Mouse (Mus musculus): Measurements from ENCODE around the gene Slc22a15.

The Slc22a15 gene

GRCm38 (mm10) chr3:101923843-101924740, at the start of gene Slc22a15:
Slc22a15 (minus strand) TSS chr3:101924453.
- DNase-seq (ENCODE audit: low read depth, low spot score), result peak; percentile 37

DNA sequence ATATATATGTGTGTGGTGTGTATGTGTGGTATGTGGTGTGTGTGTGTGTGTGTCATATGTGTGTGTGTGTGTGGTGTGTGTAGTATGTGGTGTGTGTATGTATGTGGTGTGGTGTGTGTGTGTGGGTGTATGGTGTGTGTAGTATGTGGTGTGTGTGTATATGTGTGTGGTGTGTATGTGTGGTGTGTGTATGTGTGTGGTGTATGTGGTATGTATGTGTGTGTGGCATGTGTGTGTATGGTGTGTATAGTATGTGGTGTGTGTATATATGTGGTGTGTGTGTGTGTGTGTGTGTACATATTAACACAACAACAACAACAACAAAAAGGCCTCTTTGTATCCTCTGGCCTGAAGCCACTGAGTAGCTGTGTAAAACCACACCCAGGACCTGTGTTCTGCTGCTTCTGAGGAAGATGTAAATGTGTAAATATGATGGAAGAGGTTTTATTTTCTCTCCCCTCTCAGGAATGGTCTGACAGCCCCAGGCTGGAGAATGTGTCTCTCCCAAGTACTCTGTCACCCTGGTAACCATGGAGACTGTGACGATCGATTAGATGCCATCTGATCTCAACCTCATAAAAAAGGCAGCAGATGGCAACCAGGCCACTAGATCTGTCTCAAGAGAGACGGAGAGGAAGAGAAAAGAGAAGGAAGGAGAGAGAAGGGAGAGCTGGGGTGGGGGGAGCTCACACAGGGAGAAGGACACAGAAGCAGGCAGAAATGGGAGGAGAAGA, 42.7 kb upstream of the Slc22a15 start:
- no peak for DNase-seq (ENCODE audit: low read depth, low spot score)

DNA sequence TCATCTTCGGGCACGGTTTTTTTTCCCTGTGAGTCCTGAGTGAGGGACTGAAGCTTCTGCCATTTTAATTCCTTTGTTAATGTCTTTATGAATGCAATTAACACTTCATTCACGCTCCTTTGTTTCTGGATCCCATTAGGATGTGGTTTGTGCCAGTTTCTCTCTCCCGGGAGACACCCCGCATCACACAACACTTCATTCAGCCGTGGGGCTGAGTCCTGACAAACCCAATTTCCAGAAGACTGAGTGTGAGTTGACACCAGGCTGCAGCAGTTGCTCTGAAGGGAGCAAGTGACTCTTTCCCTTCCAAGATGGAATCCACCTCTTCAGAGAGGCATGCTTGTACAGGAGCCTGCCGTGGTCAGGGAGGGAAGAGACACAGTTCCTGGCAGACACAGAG, 40.1 kb upstream of the Slc22a15 start:
- DNase-seq (ENCODE audit: low read depth, low spot score), result no peak

- DNase-seq (ENCODE audit: low read depth, low spot score), result no peak
Measured at GRCm38 (mm10) chr3:101963501-101963900, 39.2 kb upstream of the Slc22a15 start.

DNA sequence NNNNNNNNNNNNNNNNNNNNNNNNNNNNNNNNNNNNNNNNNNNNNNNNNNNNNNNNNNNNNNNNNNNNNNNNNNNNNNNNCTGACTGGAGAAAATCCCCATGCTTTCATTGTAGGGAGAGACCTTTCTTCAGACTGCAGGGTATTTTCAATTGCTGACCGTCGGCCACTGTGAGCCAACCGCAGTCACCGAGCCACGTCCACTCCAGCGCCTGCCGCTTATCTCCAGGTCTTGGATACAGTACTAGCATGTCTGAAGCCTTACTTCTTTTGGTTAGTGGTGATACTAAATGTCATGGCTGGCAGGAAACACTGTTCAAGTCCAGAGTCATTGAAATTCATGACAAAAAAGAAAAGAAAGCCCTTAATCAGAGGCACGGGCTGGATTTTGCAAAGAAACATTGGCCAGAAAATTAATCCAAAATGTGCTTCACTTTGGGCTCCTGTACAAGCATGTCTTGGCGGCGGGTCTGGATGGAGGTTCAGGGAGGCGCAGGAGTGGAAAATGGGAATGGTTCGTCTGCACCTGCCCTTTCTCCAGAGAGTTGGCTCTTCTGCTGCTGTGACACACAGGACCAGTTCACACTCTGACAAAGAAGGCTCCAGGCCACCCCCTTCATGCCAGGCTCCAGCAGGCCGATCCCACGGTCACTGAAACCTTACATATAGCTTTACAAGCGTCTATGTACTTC, 37.0 kb upstream of the Slc22a15 start:
- no peak for DNase-seq (ENCODE audit: low read depth, low spot score)

- no peak for DNase-seq (ENCODE audit: low read depth, low spot score)
Measured at GRCm38 (mm10) chr3:101958047-101958446, 33.8 kb upstream of the Slc22a15 start.

DNA sequence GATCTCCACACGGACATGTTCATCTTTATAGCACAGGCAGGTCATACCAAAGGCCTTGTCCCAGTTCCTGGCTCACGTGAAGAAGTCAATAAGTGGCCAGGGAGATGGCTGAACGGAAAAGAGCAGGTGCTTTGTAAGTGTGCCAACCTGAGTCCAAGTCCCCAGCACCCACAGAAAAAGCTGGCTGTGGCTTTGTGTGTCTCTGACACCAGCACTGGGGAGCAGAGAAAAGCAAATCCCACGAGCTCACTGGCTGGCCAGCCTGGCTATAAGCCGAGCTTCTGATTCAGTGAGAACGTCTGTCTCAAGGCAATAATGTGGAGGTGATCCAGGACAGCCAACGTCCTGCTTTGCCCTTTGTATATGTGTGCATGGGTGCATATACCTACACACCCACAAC, 29.3 kb upstream of the Slc22a15 start:
- no peak for DNase-seq (ENCODE audit: low read depth, low spot score)

- DNase-seq (ENCODE audit: low read depth, low spot score), result no peak
Measured at GRCm38 (mm10) chr3:101952577-101952976, 28.3 kb upstream of the Slc22a15 start.

DNA sequence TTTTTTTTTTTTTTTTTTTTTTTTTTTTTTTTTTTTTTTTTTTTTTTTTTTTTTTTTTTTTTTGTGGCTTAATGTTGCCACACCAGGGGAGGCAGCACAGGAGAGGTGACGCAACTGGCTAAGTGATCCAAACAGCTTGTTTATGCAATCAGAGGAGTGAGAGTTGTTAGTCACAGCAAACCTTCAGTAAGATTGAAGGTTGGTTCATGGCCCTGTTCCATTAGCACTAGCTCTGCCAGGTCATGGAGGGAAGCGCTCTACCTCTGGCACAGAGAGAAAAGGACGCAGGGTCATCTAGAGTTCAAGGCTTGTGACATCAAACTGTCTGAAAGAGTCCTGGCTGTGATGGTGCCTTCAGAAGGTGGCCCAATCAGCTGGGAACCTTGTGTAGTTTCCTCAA, 24.3 kb upstream of the Slc22a15 start:
- DNase-seq (ENCODE audit: low read depth, low spot score), result no peak

DNA sequence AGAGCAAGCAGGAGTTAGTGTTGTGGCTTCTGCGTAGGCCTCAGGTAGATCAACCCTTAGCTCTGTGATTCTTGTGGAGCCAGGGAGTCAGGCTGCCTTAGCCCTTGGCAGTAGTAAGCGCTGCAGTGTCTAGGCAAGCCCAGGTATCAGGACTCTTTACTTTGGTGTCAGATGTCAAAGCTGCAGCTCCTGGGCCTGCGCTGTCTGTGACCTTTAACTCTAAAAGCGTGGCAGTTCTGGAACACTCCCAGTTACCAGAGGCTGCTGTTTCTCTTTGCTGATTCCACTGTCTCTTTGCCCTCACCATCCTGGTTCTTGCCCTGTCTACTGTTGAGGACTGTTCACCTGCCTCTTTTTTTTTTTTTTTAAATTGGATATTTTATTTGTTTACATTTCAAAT, 23.0 kb upstream of the Slc22a15 start:
- no peak for DNase-seq (ENCODE audit: low read depth, low spot score)

DNA sequence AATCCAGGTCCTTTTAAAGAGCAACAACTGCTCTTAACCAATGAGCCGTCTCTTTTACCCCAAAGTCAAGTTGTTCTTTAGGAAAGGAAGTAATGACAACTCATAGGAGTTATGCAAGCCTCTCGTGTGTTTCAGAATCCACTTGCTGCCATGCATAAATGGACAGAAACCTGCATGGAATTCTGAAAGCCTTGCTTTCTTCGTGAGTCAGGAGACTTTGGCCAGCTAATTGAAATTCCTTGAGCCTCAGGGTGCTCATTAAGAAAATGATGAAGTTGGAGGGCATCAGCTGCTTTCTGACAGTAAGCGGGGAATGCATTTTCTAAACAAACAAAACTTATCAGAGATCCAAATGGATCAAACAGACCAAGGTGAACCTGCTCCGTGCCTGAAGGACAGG, 21.0 kb upstream of the Slc22a15 start:
- no peak for DNase-seq (ENCODE audit: low read depth, low spot score)

GRCm38 (mm10) chr3:101940418-101940817, 16.2 kb upstream of the Slc22a15 start:
- no peak for DNase-seq (ENCODE audit: low read depth, low spot score)

GRCm38 (mm10) chr3:101939865-101940264, 15.6 kb upstream of the Slc22a15 start:
- DNase-seq (ENCODE audit: low read depth, low spot score), result no peak

DNA sequence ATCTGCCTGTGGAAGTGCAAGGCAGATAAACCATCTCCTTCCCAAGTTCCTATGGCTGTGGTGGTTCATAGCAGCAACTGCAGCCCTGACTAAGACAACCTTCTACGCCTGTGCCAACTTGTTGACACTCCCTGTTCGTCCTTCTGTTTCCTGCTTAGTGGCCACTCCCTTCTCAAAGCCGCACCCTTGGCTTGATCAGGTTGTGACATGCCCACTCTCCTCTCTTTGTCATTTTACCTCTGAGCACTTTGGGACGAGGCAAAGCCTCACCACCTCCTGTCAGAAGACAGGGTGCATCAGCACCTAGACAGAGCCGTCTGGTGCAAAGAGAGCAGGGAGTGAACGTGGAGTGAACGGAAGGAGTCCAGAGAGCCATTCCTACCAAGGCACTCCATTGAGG, 14.9 kb upstream of the Slc22a15 start:
- DNase-seq (ENCODE audit: low read depth, low spot score), result no peak

DNA sequence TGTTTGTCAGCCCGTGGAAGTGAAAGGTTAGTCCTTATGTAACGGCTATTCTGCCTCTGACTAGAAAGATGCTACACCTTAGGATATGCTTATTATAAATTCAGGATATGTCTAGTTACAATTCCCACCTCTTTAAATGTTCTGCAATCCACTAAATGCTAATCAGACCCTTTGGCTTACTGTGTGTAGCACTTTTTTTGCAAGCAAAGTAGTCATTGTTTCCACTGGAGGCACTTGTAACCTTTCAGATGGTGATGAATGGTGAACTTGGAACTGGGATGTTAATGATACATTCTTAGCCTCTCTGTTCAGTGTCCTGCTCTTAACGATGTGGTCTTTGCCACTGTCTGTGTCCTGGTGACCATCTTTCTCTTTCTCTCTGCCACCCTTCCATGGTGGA, 12.1 kb upstream of the Slc22a15 start:
- no peak for DNase-seq (ENCODE audit: low read depth, low spot score)

DNA sequence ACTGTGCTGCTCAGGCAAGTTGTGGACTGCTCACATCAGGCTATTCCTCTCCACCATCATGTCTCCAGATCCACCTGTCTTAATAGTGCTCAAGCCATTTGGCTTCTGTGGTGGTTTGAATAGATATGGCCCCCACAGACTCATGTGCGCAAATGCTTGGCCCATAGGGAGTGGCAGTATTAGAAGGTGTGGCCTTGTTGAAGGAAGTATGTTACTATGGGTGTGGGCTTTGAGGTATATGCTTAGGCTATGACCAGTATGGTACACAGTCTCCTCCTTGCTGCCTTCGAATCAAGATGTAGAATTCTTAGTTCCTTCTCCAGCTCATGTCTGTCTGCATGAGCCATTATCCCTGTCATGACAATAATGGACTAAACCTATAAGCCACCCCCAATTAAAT, 9.6 kb upstream of the Slc22a15 start:
- no peak for DNase-seq (ENCODE audit: low read depth, low spot score)

- DNase-seq (ENCODE audit: low read depth, low spot score), result no peak
Measured at GRCm38 (mm10) chr3:101929105-101929876, 5.0 kb upstream of the Slc22a15 start.

DNA sequence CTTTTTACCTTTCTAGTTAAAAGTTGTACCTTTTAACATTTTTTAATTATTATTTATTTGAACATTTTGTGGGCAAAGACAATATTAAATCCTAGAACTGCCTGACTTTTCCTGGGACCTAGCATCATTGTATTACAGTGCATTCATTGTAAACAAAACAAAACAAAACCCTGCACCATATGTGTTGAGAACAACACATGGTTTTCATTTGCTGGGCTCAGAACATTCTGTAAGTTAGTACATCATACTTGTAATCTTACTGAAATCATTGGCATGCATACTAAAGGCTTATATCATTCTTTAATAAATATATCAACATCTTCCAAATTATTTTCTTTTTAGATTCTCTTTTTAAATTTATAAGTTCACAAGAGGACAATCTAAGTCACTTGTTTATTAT, 2.4 kb upstream of the Slc22a15 start:
- DNase-seq (ENCODE audit: low read depth, low spot score), result no peak

- DNase-seq (ENCODE audit: low read depth, low spot score), result no peak
Measured at GRCm38 (mm10) chr3:101925663-101926062, 1.4 kb upstream of the Slc22a15 start.

- no peak for DNase-seq (ENCODE audit: low read depth, low spot score)
Measured at GRCm38 (mm10) chr3:101922366-101922765, 1.9 kb downstream of the Slc22a15 start.

DNA sequence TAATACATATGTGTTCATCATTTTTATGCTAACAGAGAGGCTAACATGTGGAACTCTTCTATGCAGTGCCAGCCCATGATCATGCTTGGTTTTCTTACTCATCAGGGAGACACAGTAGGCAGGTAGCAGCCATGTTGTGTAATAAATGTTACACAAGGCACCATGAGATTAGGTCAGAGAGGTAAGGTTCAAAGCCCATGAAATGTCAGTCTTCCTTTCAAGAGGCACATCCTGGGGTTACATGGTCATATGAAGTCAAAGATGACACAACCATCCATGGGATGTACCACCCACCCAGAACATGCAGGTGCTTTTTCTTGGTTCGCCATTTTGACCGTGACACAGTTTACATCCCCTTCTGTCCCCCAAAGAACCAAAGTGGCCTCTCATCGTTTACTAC, 5.7 kb downstream of the Slc22a15 start:
- no peak for DNase-seq (ENCODE audit: low read depth, low spot score)

DNA sequence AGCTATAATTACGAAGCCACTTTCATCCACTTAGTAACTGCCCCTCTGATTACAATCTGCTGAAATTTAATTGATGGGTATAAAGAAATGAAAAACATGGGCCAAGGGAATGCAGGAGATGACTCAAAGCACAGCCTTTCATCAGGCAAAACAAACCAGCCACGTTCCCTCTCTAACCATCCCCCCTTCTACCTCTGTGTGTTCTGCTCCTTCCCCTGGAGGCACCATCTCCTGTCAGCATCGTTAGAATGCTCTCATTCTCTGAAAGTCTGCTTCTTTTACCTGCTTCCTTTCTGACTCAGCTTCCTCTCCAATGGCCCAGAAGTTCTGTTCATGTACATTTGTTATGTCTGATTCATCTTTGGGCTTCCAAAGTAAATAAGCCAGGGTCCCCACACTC, 6.6 kb downstream of the Slc22a15 start:
- DNase-seq (ENCODE audit: low read depth, low spot score), result no peak
